ENCODE assay signal across 17 mouse cellular contexts in the genomic region with DNA sequence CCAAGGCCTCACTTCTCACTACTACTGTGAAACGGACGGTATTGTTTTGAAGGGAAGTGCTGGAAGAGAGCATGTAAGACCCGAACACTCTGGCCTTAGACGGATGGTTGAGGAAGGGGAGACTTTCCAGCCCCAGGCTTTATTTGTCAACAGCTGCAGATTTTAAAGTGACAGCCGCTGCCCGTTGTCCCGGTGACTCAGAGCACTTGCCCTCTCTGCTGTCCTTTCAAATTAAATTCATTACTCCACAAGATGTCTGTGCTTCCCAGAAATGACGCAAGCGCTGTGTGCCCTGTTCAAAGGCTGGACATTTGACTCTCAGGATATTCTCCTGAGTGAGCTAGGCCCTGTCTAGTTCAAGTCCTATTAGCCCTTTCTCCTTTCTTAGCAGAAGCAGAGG. TPM values are rescaled to one million over a fixed set of nuclear protein-coding genes. Genes with fewer than 3 reads are reported as not detected.
DNase-seq lines count a peak whose midpoint lies in the region; ATAC-seq and TF ChIP-seq lines count a peak whose summit lies in the region.
"Had no signal": no experiment of that assay in that cellular context is flagged by ENCODE, and none has a peak within 500 bp of the region (broad histone marks: within the 10 kb centered on the region; RNA-seq: fewer than 3 reads in every experiment).

No protein-coding gene starts in this region.

- WGBS in hindbrain, postnatal 0 days = 48% methylated on average over 9 of the region's 9 CpGs
- 59% methylated on average over 9 of the region's 9 CpGs for WGBS in hindbrain, embryonic 14.5 days
- WGBS in embryonic facial prominence, embryonic 10.5 days = 48% methylated on average over 9 of the region's 9 CpGs
- WGBS in forebrain, embryonic 16.5 days = 71% methylated on average over 9 of the region's 9 CpGs

- H3K36me3 ChIP-seq in hindbrain, postnatal 0 days (ENCODE audit: insufficient read depth, low read length) = no peaks in the 10 kb centered on the region
- no peaks in the 10 kb centered on the region for H3K36me3 ChIP-seq in hindbrain, embryonic 14.5 days (replicated peaks; ENCODE audit: control insufficient read depth, insufficient read depth)
- H3K36me3 ChIP-seq in embryonic facial prominence, embryonic 10.5 days (replicated peaks) = no peaks in the 10 kb centered on the region
- no peaks in the 10 kb centered on the region for H3K36me3 ChIP-seq in forebrain, embryonic 16.5 days (ENCODE audit: control insufficient read depth, insufficient read depth)
- H3K36me3 ChIP-seq: forebrain, embryonic 12.5 days; G1E; heart, embryonic 15.5 days; limb, embryonic 12.5 days; liver, embryonic 15.5 days; midbrain, embryonic 12.5 days had no signal

- no peak for ATAC-seq in hindbrain, postnatal 0 days
- ATAC-seq in hindbrain, embryonic 14.5 days (ENCODE audit: low FRiP score) = no peak
- no peak for ATAC-seq in forebrain, embryonic 16.5 days
- no peak for ATAC-seq in cerebellum, adult (ENCODE audit: insufficient number of reproducible peaks, low FRiP score, low TSS enrichment)
- ATAC-seq: intestine, embryonic 16.5 days had no signal

- H3K9me3 ChIP-seq in hindbrain, postnatal 0 days (ENCODE audit: low read length) = no peaks in the 10 kb centered on the region
- H3K9me3 ChIP-seq in hindbrain, embryonic 14.5 days (ENCODE audit: control insufficient read depth, low read length) = no peaks in the 10 kb centered on the region
- no peaks in the 10 kb centered on the region for H3K9me3 ChIP-seq in embryonic facial prominence, embryonic 10.5 days
- no peaks in the 10 kb centered on the region for H3K9me3 ChIP-seq in forebrain, embryonic 16.5 days (ENCODE audit: control insufficient read depth, low read length)
- H3K9me3 ChIP-seq: forebrain, embryonic 12.5 days; G1E; heart, embryonic 15.5 days; limb, embryonic 12.5 days; liver, embryonic 15.5 days; midbrain, embryonic 12.5 days had no signal

- no peak for TF ChIP-seq CTCF in hindbrain, postnatal 0 days (IDR thresholded peaks at IDR 0.05; ENCODE audit: low read depth)

- H3K27ac ChIP-seq in hindbrain, postnatal 0 days = no peak overlapping the region
- H3K27ac ChIP-seq in hindbrain, embryonic 14.5 days = no peak overlapping the region
- no peak overlapping the region for H3K27ac ChIP-seq in embryonic facial prominence, embryonic 10.5 days (replicated peaks)
- no peak overlapping the region for H3K27ac ChIP-seq in forebrain, embryonic 16.5 days (ENCODE audit: low read length)
- H3K27ac ChIP-seq: forebrain, embryonic 12.5 days; heart, embryonic 15.5 days; limb, embryonic 12.5 days; liver, embryonic 15.5 days; midbrain, embryonic 12.5 days had no signal

- no peak overlapping the region for H3K9ac ChIP-seq in hindbrain, postnatal 0 days (replicated peaks; ENCODE audit: low read length)
- H3K9ac ChIP-seq in hindbrain, embryonic 14.5 days = no peak overlapping the region
- H3K9ac ChIP-seq in forebrain, embryonic 16.5 days (replicated peaks; ENCODE audit: low read depth, low read length) = no peak overlapping the region
- H3K9ac ChIP-seq: forebrain, embryonic 12.5 days; heart, embryonic 15.5 days; limb, embryonic 12.5 days; liver, embryonic 15.5 days; midbrain, embryonic 12.5 days had no signal

- DNase-seq in hindbrain, postnatal 0 days (ENCODE audit: low spot score) = peak; percentile 29
- no peak for DNase-seq in hindbrain, embryonic 14.5 days (ENCODE audit: low spot score)
- peak; percentile 74 for DNase-seq in 3T3-L1 (ENCODE audit: low read depth, low spot score)
- peak; percentile 81 to 91 for DNase-seq in adrenal gland, adult (ENCODE audit: inconsistent age in 2 of 2, low spot score in 1 of 2)
- DNase-seq in embryonic facial prominence, embryonic 10.5 days (ENCODE audit: low spot score) = peak; percentile 20
- DNase-seq in cerebellum, postnatal 25 days = no peak
- DNase-seq: lung, postnatal 14 days; thymus, postnatal 36 days had no signal

- H3K4me1 ChIP-seq in hindbrain, postnatal 0 days (ENCODE audit: insufficient read depth, low read length) = no peaks in the 10 kb centered on the region
- no peaks in the 10 kb centered on the region for H3K4me1 ChIP-seq in hindbrain, embryonic 14.5 days (replicated peaks; ENCODE audit: control insufficient read depth, insufficient read depth, low read length)
- H3K4me1 ChIP-seq in embryonic facial prominence, embryonic 10.5 days = peaks cover 4% of the 10 kb centered on the region
- H3K4me1 ChIP-seq in forebrain, embryonic 16.5 days (replicated peaks; ENCODE audit: control insufficient read depth, insufficient read depth, low read length) = no peaks in the 10 kb centered on the region
- H3K4me1 ChIP-seq: forebrain, embryonic 12.5 days; heart, embryonic 15.5 days; limb, embryonic 12.5 days; liver, embryonic 15.5 days; midbrain, embryonic 12.5 days had no signal

- H3K4me2 ChIP-seq in hindbrain, postnatal 0 days (ENCODE audit: low read depth, low read length) = no peak overlapping the region
- no peak overlapping the region for H3K4me2 ChIP-seq in hindbrain, embryonic 14.5 days (replicated peaks)
- H3K4me2 ChIP-seq in forebrain, embryonic 16.5 days (ENCODE audit: low read length) = no peak overlapping the region
- H3K4me2 ChIP-seq: forebrain, embryonic 12.5 days; heart, embryonic 15.5 days; limb, embryonic 12.5 days; liver, embryonic 15.5 days; midbrain, embryonic 12.5 days had no signal

- no peaks in the 10 kb centered on the region for H3K27me3 ChIP-seq in hindbrain, postnatal 0 days (ENCODE audit: insufficient read depth, low read length)
- no peaks in the 10 kb centered on the region; the same call in 1 of the 2 replicates for H3K27me3 ChIP-seq in hindbrain, embryonic 14.5 days (ENCODE audit: control insufficient read depth, insufficient read depth, low read length)
- peaks cover 27% of the 10 kb centered on the region for H3K27me3 ChIP-seq in embryonic facial prominence, embryonic 10.5 days (replicated peaks; ENCODE audit: low read depth, poor library complexity, severe bottlenecking)
- H3K27me3 ChIP-seq in forebrain, embryonic 16.5 days (replicated peaks; ENCODE audit: control insufficient read depth, insufficient read depth, low read length) = no peaks in the 10 kb centered on the region

- no peak overlapping the region for H3K4me3 ChIP-seq in hindbrain, postnatal 0 days (ENCODE audit: low read length)
- H3K4me3 ChIP-seq in hindbrain, embryonic 14.5 days (replicated peaks; ENCODE audit: low read length) = no peak overlapping the region
- H3K4me3 ChIP-seq in embryonic facial prominence, embryonic 10.5 days = no peak overlapping the region
- H3K4me3 ChIP-seq in forebrain, embryonic 16.5 days (replicated peaks; ENCODE audit: low read length) = no peak overlapping the region
- H3K4me3 ChIP-seq: forebrain, embryonic 12.5 days; heart, embryonic 15.5 days; limb, embryonic 12.5 days; liver, embryonic 15.5 days; midbrain, embryonic 12.5 days had no signal

RNA-seq across cellular contexts. Expression of gene Prune2, which starts 5.9 kb away (rescaled TPM):
- total RNA-seq in hindbrain, postnatal 0 days (2014; rRNA removed) = 15.1 and 17.4 TPM in 2 replicates
- polyA plus RNA-seq in hindbrain, postnatal 0 days (2015; fragmentation: Nextera tagmentation; extraction: Ambion mirVana) = 12.4 and 14.1 TPM in 2 replicates
- polyA plus RNA-seq in hindbrain, embryonic 14.5 days (2014; fragmentation: Nextera tagmentation; extraction: Ambion mirVana) = 7.2 and 7.6 TPM in 2 replicates
- 1.0 and 1.9 TPM in 2 replicates for polyA plus RNA-seq in embryonic facial prominence, embryonic 10.5 days (2016; fragmentation: Nextera tagmentation; extraction: Ambion mirVana)
- polyA plus RNA-seq in forebrain, embryonic 16.5 days (2015; fragmentation: Nextera tagmentation; extraction: Ambion mirVana) = 3.4 and 4.1 TPM in 2 replicates
- polyA plus RNA-seq: G1E had no signal

Comparison
In these comparisons a context has a peak if more than half of its experiments do, and no peak if none do; other contexts are left out.
1. DNase-seq: peak in hindbrain, postnatal 0 days (single experiment), 3T3-L1 (single experiment), adrenal gland, adult (2 of 2) and embryonic facial prominence, embryonic 10.5 days (single experiment); none in hindbrain, embryonic 14.5 days (single experiment) and cerebellum, postnatal 25 days (0 of 2).